Mouse (Mus musculus) kidney, embryonic 14.5 days (tissue): ENCODE data around the gene Larp1b. TPM values are rescaled to one million over a fixed set of nuclear protein-coding genes. Genes with fewer than 3 reads are reported as not detected.
A peak's percentile ranks its signal among the peaks of the same experiment; 100 is the strongest.

ENCODE experiments used
- ATAC-seq: fragments of 200-750 bp; cut with Nextera tagmentation; 2 replicates; pipeline ENCODE4 v1.8.0; 2017; ENCODE audit warnings: moderate number of reproducible peaks, mild to moderate bottlenecking, moderate TSS enrichment, moderate library complexity; ENCODE audit not compliant: low FRiP score, low TSS enrichment
- H3K27ac ChIP-seq: fragments of 300-500 bp; sonication (generic); 2 replicates; pipeline ENCODE4 v1.5.1; 2014; ENCODE audit warnings: low read depth, mild to moderate bottlenecking, low read length, moderate library complexity, mixed read lengths
- H3K27me3 ChIP-seq: fragments of 300-500 bp; sonication (generic); 2 replicates; pipeline ENCODE4 v1.6.1; 2014; ENCODE audit warnings: mild to moderate bottlenecking, low read length; ENCODE audit not compliant: control insufficient read depth, insufficient read depth
- H3K36me3 ChIP-seq: fragments of 300-500 bp; sonication (generic); 2 replicates; pipeline ENCODE4 v1.6.1; 2014; ENCODE audit warnings: low read length, mixed read lengths; ENCODE audit not compliant: control insufficient read depth, insufficient read depth
- H3K4me1 ChIP-seq: fragments of 300-500 bp; sonication (generic); 2 replicates; pipeline ENCODE4 v1.6.1; 2014; ENCODE audit warnings: low read length, mixed read lengths; ENCODE audit not compliant: control insufficient read depth, insufficient read depth
- H3K4me2 ChIP-seq: fragments of 300-500 bp; sonication (generic); replicated peaks from 2 replicates; pipeline ENCODE4 v1.6.1; 2014; ENCODE audit warnings: low read depth, mild to moderate bottlenecking, low read length
- H3K4me3 ChIP-seq: fragments of 300-500 bp; sonication (generic); 2 replicates; pipeline ENCODE4 v1.5.1; 2014; ENCODE audit warnings: mild to moderate bottlenecking, low read length
- H3K9ac ChIP-seq: fragments of 300-500 bp; sonication (generic); 2 replicates; pipeline ENCODE4 v1.6.1; 2014; ENCODE audit warnings: low read depth, mild to moderate bottlenecking, low read length, moderate library complexity
- H3K9me3 ChIP-seq: fragments of 300-500 bp; sonication (generic); 2 replicates; pipeline ENCODE4 v1.6.1; 2016; ENCODE audit warnings: low read length; ENCODE audit not compliant: control insufficient read depth
- WGBS: fragments of 180-500 bp; shearing (Covaris S2); extraction: QIAGEN DNeasy Blood & Tissue Kit; methylation state at CpG from one replicate; pipeline ENCODE4 v1.1.7; 2014; 5-methylcytosine and 5-hydroxymethylcytosine counted together
- polyA plus RNA-seq: library from polyadenylated mRNA; unstranded; fragments of >200 nt; fragmentation: Nextera tagmentation; extraction: Ambion mirVana; gene quantifications from 2 replicates; pipeline ENCODE4 v1.2.1, GENCODE M21; 2014

Gene Larp1b
- polyA plus RNA-seq, 1 experiment from 2014 or later, result 7.4 TPM

DNA sequence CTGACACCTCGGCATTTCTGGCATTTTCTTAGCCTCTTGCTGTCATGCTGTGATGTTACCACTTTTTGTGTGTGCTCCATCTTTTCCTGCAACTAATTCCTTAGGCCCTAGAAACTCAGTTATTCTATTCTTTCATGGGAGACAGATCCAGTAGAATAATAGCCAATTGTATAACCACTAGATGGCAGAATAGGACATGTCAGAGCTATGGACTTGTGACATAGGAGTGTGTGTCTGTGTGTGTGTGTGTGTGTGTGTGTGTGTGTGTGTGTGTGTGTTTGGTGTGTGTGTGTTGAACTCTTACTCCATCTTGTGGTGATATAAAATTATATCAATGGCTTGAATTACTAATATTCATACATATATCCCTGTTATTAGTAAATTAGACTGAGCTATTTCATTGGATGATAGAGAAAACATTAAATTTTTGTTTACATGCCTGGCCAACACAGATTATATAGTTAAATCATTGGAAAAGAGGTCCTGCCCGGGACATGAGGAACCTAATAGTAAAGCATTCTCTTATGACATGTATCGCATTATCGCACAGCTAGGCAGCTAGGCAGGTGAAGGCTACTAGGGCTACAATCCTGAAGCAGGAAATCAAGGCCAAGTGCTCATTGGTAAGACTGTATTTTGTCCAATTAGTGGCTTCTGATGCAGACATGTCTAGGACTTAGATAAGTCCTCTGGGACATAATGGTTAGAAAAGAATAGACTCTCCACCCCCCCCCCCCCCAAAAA lies 92.7 kb downstream of the Larp1b start:
- ATAC-seq, result peak; percentile 55; the same call in 1 of the 2 replicates
- Histone ChIP-seq H3K4me2 (no peak overlapping the region), H3K4me1 (no peaks in the 10 kb centered on the region), H3K9me3 (no peaks in the 10 kb centered on the region), H3K4me3 (no peak overlapping the region), H3K27me3 (no peaks in the 10 kb centered on the region), H3K36me3 (no peaks in the 10 kb centered on the region), H3K9ac (no peak overlapping the region), H3K27ac (no peak overlapping the region)
- 79% methylated on average over 4 of the region's 4 CpGs for WGBS

DNA sequence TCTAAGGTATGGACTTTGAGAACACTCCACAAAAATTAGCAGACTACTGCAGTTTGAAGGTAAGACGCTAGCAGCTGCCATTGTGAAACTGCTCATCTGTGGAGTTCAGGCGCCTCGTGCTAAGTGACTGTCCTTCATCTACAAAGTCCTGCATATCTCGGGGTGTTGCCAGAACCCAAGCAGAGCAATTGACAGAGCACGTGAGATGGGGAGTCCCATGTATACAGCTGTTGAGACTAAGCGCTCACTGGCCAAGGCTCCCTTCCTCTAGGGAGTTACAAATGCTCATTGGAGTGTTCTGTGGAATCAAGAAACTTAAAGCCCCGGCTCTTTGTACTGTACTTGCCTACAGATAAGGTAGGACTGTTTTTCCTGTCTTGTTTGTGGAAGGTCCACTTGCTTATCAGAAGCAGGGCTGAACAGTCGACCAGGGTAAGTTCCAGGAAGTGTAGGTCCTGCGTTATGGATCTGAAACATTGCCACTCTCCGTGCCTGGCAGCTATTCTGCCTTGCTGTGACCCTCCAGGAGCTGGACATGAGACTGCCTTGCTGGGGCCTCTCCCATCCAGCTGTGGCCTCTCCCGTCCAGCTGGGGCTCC lies 94.2 kb downstream of the Larp1b start:
- Histone ChIP-seq H3K4me3 (no peak overlapping the region), H3K27me3 (no peaks in the 10 kb centered on the region), H3K9ac (no peak overlapping the region), H3K9me3 (no peaks in the 10 kb centered on the region), H3K27ac (no peak overlapping the region), H3K4me2 (no peak overlapping the region), H3K4me1 (no peaks in the 10 kb centered on the region), H3K36me3 (no peaks in the 10 kb centered on the region)
- WGBS, result 80% methylated on average over 11 of the region's 11 CpGs
- no peak for ATAC-seq

DNA sequence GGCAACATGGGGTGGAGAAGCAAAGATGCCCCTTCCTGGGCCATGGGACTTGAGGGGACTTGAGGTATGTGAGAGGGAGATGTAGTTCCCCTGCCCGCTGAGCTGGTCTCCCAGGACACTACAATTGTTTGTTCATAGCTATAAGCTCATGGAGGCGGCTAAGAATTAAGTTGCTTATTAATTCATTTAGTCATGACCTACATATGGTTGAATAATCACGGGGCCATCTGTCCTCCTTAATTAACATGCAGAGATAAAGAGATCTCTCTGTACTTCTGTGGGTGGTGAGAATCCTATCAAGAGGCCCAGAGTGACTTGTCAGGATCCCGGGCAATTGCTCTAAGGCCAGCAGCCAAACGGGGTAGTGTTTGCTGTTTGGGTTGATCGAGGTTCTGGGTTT lies 98.2 kb downstream of the Larp1b start:
- no peaks in the 10 kb centered on the region for H3K27me3 ChIP-seq
- ATAC-seq, result no peak
- no peak overlapping the region for H3K9ac ChIP-seq

DNA sequence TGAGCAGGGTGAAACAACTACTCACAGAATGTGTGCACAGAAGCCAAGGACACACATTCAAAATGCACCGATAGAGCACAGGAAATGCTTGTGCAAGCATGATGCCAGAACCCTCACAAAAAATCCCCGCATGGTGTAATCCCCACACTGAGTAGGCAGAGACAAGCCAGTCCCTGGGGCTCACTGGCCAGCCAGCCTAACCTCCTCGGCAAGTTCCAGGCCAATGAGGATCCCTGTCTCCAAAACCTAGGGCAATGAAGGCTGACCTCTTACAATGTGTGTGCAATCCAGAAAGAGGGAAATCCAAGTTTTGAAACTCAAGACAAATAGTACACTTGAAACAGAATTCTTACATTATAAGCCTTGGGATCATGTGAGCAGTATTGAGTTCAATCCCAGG lies 103.7 kb downstream of the Larp1b start:
- no peak overlapping the region for H3K4me3 ChIP-seq
- no peak overlapping the region for H3K9ac ChIP-seq
- no peak overlapping the region for H3K4me2 ChIP-seq
- WGBS, result 94% methylated on average over 3 of the region's 3 CpGs
- no peak overlapping the region for H3K27ac ChIP-seq
- H3K36me3 ChIP-seq, result no peaks in the 10 kb centered on the region
- ATAC-seq, result no peak
- H3K27me3 ChIP-seq, result no peaks in the 10 kb centered on the region
- H3K4me1 ChIP-seq, result no peaks in the 10 kb centered on the region
- no peaks in the 10 kb centered on the region for H3K9me3 ChIP-seq

More for the DNA sequence above, 98.2 kb downstream of the Larp1b start:
- no peak overlapping the region for H3K27ac ChIP-seq
- WGBS, result 93% methylated on average over 6 of the region's 6 CpGs
- H3K4me2 ChIP-seq, result no peak overlapping the region
- no peaks in the 10 kb centered on the region for H3K4me1 ChIP-seq
- no peaks in the 10 kb centered on the region for H3K36me3 ChIP-seq
- no peaks in the 10 kb centered on the region for H3K9me3 ChIP-seq
- no peak overlapping the region for H3K4me3 ChIP-seq

DNA sequence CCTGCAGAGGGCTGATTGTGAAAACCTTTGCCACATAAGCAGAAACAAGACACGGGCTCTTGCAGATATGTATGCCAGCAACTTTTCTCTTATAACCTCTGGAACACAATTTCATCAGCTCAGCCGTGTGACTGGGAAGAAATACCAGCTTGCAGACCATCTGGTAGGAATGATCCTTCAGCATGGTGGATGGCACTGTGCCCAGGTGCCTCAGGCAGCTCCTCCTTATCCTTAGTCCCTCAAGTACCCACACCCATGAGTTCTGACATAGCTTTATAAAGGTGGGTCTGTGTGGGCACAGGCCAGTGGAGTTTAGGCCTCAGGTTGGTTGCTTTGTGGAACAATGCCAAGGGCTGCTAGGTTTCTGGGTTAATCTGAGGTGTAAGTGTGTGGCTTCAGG lies 108.8 kb downstream of the Larp1b start:
- ATAC-seq, result no peak
- 89% methylated on average over 2 of the region's 2 CpGs for WGBS
- H3K27ac ChIP-seq, result no peak overlapping the region
- no peak overlapping the region for H3K4me2 ChIP-seq
- H3K27me3 ChIP-seq, result no peaks in the 10 kb centered on the region
- 0 out of 2 replicates have a peak, but pooled peaks cover under 1% of the 10 kb centered on the region for H3K36me3 ChIP-seq
- no peaks in the 10 kb centered on the region for H3K9me3 ChIP-seq
- no peak overlapping the region for H3K4me3 ChIP-seq
- H3K4me1 ChIP-seq, result no peaks in the 10 kb centered on the region
- H3K9ac ChIP-seq, result no peak overlapping the region

DNA sequence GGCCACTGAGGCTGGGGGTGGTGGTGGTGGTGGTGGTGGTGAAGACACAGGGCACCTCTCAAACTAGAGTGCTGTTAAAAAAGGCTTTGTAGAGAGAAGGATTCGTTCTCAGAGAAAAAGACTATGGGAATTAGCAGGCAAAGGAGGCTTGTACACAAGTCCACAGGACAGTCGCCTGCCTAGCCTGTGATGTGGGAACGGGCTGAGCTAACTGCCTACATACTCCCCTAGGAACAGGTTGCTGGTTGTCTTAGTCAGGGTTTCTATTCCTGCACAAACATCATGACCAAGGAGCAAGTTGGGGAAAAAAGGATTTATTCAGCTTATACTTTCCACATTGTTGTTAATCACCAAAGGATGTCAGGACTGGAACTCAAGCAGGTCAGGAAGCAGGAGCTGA lies 109.6 kb downstream of the Larp1b start:
- Histone ChIP-seq H3K27ac (no peak overlapping the region), H3K9ac (no peak overlapping the region), H3K4me3 (no peak overlapping the region), H3K36me3 (peaks cover 7% of the 10 kb centered on the region; the same call in 1 of the 2 replicates), H3K4me2 (no peak overlapping the region), H3K4me1 (no peaks in the 10 kb centered on the region), H3K27me3 (no peaks in the 10 kb centered on the region), H3K9me3 (no peaks in the 10 kb centered on the region)
- ATAC-seq, result no peak
- WGBS, result 91% methylated on average over 3 of the region's 3 CpGs

DNA sequence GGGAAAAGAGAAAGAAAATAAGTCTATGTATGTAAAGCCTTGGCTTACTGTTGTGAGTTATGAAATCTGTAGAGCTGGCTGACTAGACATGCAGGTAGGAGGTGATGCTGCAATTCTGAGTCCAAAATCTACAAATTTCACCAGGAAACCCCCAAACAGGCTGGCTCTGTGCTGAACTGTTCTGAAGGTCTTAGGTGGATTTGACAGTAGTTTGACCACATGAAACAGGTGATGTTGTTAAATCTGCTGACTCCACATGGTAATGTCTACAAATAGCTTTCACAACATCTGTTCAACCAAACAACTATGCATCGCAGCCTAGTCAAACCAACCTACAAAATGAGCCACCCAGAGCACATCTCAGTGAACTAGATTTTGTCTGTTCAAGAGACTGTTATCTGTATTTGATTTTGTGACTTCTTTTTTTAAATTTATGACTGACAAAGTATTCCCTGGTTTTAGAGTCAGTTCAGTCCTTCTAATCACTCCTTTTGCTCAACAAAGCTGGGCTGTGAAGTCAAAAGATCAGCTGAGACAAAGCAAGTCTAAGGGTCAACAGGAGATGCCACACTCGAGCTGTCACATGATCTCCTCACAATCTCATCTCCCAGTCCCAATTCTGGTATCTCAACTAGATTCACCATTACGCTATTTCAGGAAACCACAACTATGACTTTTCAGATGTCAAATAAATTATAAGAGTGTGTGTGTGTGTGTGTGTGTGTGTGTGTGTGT lies 112.4 kb downstream of the Larp1b start:
- Histone ChIP-seq H3K4me2 (no peak overlapping the region), H3K27ac (no peak overlapping the region), H3K36me3 (peaks cover 23% of the 10 kb centered on the region; the same call in 1 of the 2 replicates), H3K4me1 (no peaks in the 10 kb centered on the region), H3K9me3 (no peaks in the 10 kb centered on the region), H3K9ac (no peak overlapping the region), H3K27me3 (no peaks in the 10 kb centered on the region), H3K4me3 (no peak overlapping the region)
- no peak for ATAC-seq
- 86% methylated on average over 3 of the region's 3 CpGs for WGBS

DNA sequence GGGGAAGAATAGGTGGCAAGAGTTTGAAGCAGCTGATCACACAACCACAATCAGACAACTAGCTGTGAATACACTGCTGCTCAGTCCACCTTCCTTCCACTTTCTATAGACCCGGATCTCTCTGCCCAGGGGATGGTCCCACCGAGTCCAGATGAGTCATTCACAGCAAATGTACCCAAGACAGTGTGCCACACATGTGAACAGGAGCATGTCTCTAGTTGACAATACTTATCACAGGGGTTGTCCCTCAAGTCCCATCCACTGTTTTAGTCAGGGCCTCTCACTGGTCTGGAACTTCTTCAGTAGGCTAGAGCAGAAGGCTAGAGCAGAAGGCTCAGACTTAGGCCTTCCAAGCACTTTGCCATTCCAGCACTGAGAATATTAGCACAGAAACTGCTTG lies 113.1 kb downstream of the Larp1b start:
- WGBS, result 90% methylated on average over 2 of the region's 2 CpGs

DNA sequence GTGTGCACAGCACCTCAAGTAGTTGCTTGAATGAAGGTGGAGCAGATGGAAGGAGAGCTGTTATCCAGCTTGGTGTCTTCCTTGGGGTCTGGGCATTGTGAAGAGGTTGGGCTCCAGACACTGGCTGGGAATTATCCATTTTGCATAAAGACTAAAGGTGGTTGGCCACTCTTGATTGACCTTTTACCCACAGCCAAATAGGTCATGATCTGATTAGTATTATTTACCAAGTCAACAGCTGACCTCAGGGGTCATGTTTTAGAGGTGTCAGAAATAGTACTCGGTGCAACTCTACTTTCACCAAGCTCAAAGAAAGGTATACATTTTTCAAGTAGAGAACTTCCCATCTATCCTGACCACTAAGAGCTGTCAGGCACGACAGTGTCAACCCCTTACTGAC lies 115.7 kb downstream of the Larp1b start:
- H3K27me3 ChIP-seq, result no peaks in the 10 kb centered on the region
- H3K36me3 ChIP-seq, result peaks cover 41% of the 10 kb centered on the region; the same call in 1 of the 2 replicates
- no peak overlapping the region for H3K9ac ChIP-seq
- no peaks in the 10 kb centered on the region for H3K4me1 ChIP-seq
- no peak for ATAC-seq
- WGBS, result 74% methylated on average over 2 of the region's 2 CpGs
- H3K4me3 ChIP-seq, result no peak overlapping the region
- no peak overlapping the region for H3K4me2 ChIP-seq
- no peak overlapping the region for H3K27ac ChIP-seq
- no peaks in the 10 kb centered on the region for H3K9me3 ChIP-seq

More for the DNA sequence above, 113.1 kb downstream of the Larp1b start:
- Histone ChIP-seq H3K36me3 (peaks cover 29% of the 10 kb centered on the region; the same call in 1 of the 2 replicates), H3K4me1 (no peaks in the 10 kb centered on the region), H3K9ac (no peak overlapping the region), H3K9me3 (no peaks in the 10 kb centered on the region), H3K4me2 (no peak overlapping the region), H3K4me3 (no peak overlapping the region), H3K27ac (no peak overlapping the region), H3K27me3 (no peaks in the 10 kb centered on the region)
- no peak for ATAC-seq
